Mouse (Mus musculus) testis, adult 2 months (tissue): ENCODE data around the gene Ecm1. TPM values are rescaled to one million over a fixed set of nuclear protein-coding genes. Genes with fewer than 3 reads are reported as not detected.

Source experiments
- H3K27ac ChIP-seq: fragments of 200-500 bp; 2 replicates; pipeline ENCODE4 v1.5.1; 2012; ENCODE audit warnings: low read depth, low read length; ENCODE audit not compliant: control insufficient read depth, insufficient read depth
- H3K27me3 ChIP-seq: fragments of 200-500 bp; 2 replicates; pipeline ENCODE4 v1.6.1; 2012; ENCODE audit warnings: mild to moderate bottlenecking, low read length, moderate library complexity; ENCODE audit not compliant: control insufficient read depth, insufficient read depth
- H3K36me3 ChIP-seq: fragments of 200-500 bp; 2 replicates; pipeline ENCODE4 v1.6.1; 2012; ENCODE audit warnings: mild to moderate bottlenecking, low read length; ENCODE audit not compliant: control insufficient read depth, insufficient read depth
- H3K4me1 ChIP-seq: fragments of 200-500 bp; 2 replicates; pipeline ENCODE4 v1.6.1; 2012; ENCODE audit warnings: low read length; ENCODE audit not compliant: control insufficient read depth, insufficient read depth
- H3K4me3 ChIP-seq: fragments of 200-500 bp; 2 replicates; pipeline ENCODE4 v1.5.1; 2012; ENCODE audit warnings: low read depth, mild to moderate bottlenecking, low read length, moderate library complexity, mixed read lengths; ENCODE audit not compliant: control insufficient read depth
- CTCF ChIP-seq: fragments of 200-500 bp; IDR thresholded peaks from 2 replicates; pipeline ENCODE4 v1.5.1; 2012; ENCODE audit warnings: low read depth, mild to moderate bottlenecking, inconsistent platforms, low read length, moderate library complexity; ENCODE audit not compliant: control insufficient read depth, insufficient read depth, insufficient replicate concordance
- POLR2A ChIP-seq: fragments of 200-500 bp; IDR thresholded peaks from 2 replicates; pipeline ENCODE4 v1.6.1; 2012; ENCODE audit warnings: low read depth, mild to moderate bottlenecking, inconsistent platforms, low read length, moderate library complexity; ENCODE audit not compliant: control insufficient read depth
- polyA plus RNA-seq: library from polyadenylated mRNA; depleted of rRNA; stranded (reverse); fragments of >200 nt; gene quantifications from 2 replicates; pipeline ENCODE4 v1.2.3, GENCODE M21; 2012; rRNA removed

Gene Ecm1
- polyA plus RNA-seq, result 26.7 and 37.2 TPM in 2 replicates

DNA sequence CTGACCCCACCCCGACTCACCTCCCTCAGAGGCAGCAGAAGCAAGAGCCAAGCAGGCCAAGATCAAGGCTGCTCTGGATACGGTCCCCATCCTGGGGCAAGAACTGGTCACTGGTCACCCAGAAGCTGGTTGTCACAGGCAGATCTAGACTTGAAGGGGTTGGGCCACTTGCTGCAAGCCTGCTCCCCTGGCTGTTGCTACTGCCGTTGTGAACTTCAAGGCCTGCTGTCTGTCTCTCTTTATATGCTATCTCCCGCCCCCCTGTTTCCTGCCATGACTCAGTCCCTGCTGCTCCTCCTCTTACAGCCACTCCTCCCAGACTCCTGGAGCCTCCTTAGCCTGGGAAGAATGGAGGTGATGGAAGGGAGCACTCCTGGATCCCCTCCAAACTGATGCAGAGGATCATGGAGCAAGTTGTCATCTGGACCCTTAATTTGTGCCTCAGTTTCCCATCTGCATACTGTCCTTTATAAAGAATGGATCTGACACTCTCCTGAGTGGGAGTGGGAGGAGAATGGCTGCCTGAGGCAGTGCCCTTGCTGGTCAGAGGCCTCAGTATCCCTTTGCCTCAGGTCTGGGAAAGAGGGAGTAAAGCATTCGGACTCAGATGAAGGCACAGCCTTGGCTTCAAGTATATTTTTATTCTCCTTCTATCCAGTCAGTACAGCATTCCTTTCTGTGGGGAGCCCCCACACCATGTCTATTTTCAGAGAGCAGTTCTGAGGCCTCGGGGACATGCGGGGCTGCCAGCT lies at the start of gene Ecm1:
Gene Ecm1, minus strand, starts transcription at position 217 of the 752 bp plus-strand sequence.
- H3K27me3 ChIP-seq, result no peaks in the 10 kb centered on the region
- peak within 1 kb of the TSS; percentile 32 for H3K27ac ChIP-seq
- TF ChIP-seq POLR2A, result peak; percentile 44; the same call in 1 of the 2 replicates
- TF ChIP-seq CTCF, result no peak
- H3K4me3 ChIP-seq, result no peak within 1 kb of the TSS
- H3K4me1 ChIP-seq, result peaks cover 2% of the 10 kb centered on the region
- H3K36me3 ChIP-seq, result peaks cover 2% of the 10 kb centered on the region

- Histone ChIP-seq H3K27me3 (no peaks in the 10 kb centered on the region), H3K4me1 (no peaks in the 10 kb centered on the region), H3K4me3 (no peak overlapping the region), H3K36me3 (peaks cover 4% of the 10 kb centered on the region), H3K27ac (no peak overlapping the region)
- TF ChIP-seq POLR2A, result no peak
- TF ChIP-seq CTCF, result no peak
These were observed 46.1 kb upstream of the Ecm1 start for GRCm38 (mm10) chr3:95785501-95785900.

DNA sequence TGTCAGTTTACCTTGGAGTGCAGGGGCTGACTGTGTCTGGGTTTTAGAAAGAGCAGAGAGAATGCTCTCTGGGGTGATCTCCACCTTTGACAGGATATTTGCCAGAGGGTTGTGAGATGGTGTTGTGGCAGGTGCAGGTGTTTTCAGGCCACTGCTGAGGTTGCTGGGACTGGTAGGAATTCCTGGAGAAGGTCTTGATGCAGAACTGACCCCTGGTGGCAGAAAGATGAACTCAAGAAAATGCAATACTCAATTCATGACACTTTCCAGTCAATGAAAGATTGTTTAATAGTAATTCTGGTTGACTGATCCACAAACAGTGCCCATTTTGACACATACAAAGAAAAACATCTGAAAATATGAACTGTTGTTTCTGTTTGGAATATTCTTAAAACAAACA lies 32.6 kb upstream of the Ecm1 start:
- H3K36me3 ChIP-seq, result peaks cover 4% of the 10 kb centered on the region

GRCm38 (mm10) chr3:95765534-95765933 lies 26.2 kb upstream of the Ecm1 start:
- no peak overlapping the region for H3K27ac ChIP-seq
- H3K4me1 ChIP-seq, result no peaks in the 10 kb centered on the region
- H3K36me3 ChIP-seq, result no peaks in the 10 kb centered on the region
- H3K27me3 ChIP-seq, result no peaks in the 10 kb centered on the region
- TF ChIP-seq POLR2A (no peak), CTCF (no peak)
- no peak overlapping the region for H3K4me3 ChIP-seq

More for the DNA sequence above, 32.6 kb upstream of the Ecm1 start:
- Histone ChIP-seq H3K27me3 (no peaks in the 10 kb centered on the region), H3K4me1 (no peaks in the 10 kb centered on the region), H3K4me3 (no peak overlapping the region), H3K27ac (no peak overlapping the region)
- TF ChIP-seq POLR2A (no peak), CTCF (no peak)

- no peaks in the 10 kb centered on the region for H3K27me3 ChIP-seq
- no peaks in the 10 kb centered on the region for H3K36me3 ChIP-seq
- no peaks in the 10 kb centered on the region for H3K4me1 ChIP-seq
- no peak overlapping the region for H3K27ac ChIP-seq
- TF ChIP-seq POLR2A (no peak), CTCF (no peak)
- no peak overlapping the region for H3K4me3 ChIP-seq
These were observed 24.4 kb upstream of the Ecm1 start for GRCm38 (mm10) chr3:95763811-95764210.

- TF ChIP-seq POLR2A (no peak), CTCF (no peak)
- Histone ChIP-seq H3K36me3 (no peaks in the 10 kb centered on the region), H3K4me1 (no peaks in the 10 kb centered on the region), H3K27ac (no peak overlapping the region), H3K4me3 (no peak overlapping the region), H3K27me3 (no peaks in the 10 kb centered on the region)
These were observed 23.6 kb upstream of the Ecm1 start for GRCm38 (mm10) chr3:95762961-95763360.

DNA sequence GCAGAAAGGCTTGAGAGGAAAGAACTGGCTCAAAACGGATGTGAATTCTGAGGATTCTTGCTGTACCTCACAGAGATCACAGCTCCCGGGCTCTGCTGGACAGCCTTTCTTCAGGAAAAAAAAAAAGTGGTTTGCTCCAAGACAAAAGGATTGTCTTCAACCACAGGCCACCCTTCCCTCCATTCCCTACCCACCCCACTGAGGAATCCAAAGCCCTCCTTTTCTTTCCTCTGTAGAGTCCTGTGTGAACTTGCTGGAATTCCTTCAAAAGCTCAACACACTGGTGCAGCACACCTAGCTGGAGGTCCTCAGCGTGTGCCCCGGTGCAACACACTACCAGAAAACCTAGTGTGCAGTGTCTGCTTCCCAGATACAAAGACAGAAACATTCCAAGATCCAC lies 22.4 kb upstream of the Ecm1 start:
- H3K27me3 ChIP-seq, result no peaks in the 10 kb centered on the region
- no peak overlapping the region for H3K4me3 ChIP-seq
- TF ChIP-seq POLR2A (no peak), CTCF (no peak)
- no peaks in the 10 kb centered on the region for H3K4me1 ChIP-seq
- H3K36me3 ChIP-seq, result no peaks in the 10 kb centered on the region
- no peak overlapping the region for H3K27ac ChIP-seq
